Mouse (Mus musculus): Measurements from ENCODE around the gene Dlgap3.

Gene Dlgap3

GRCm38 (mm10) chr4:127168914-127169345, at the start of gene Dlgap3:
Dlgap3 (plus strand) TSS chr4:127169204.
- no peak for DNase-seq (ENCODE audit: low spot score in 2 of 2)

- no peak for DNase-seq (ENCODE audit: low spot score in 2 of 2)
Observed at GRCm38 (mm10) chr4:127123391-127123790, 45.6 kb upstream of the Dlgap3 start, which contains the start of gene Tmem35b. Tmem35b (plus strand) TSS chr4:127123691.

GRCm38 (mm10) chr4:127124331-127124730, 44.7 kb upstream of the Dlgap3 start:
- DNase-seq (ENCODE audit: low spot score in 2 of 2), result no peak

- peak; percentile 77 to 94 for DNase-seq (ENCODE audit: low spot score in 2 of 2)
Observed at GRCm38 (mm10) chr4:127125834-127126463, 43.1 kb upstream of the Dlgap3 start.

GRCm38 (mm10) chr4:127134687-127135086, 34.3 kb upstream of the Dlgap3 start:
- DNase-seq (ENCODE audit: low spot score in 2 of 2), result no peak

- no peak for DNase-seq (ENCODE audit: low spot score in 2 of 2)
Observed at GRCm38 (mm10) chr4:127137591-127137990, 31.4 kb upstream of the Dlgap3 start.

- no peak for DNase-seq (ENCODE audit: low spot score in 2 of 2)
Observed at GRCm38 (mm10) chr4:127138486-127138885, 30.5 kb upstream of the Dlgap3 start.

- no peak for DNase-seq (ENCODE audit: low spot score in 2 of 2)
Observed at GRCm38 (mm10) chr4:127150031-127150430, 19.0 kb upstream of the Dlgap3 start.

- no peak for DNase-seq (ENCODE audit: low spot score in 2 of 2)
Observed at GRCm38 (mm10) chr4:127153345-127153744, 15.7 kb upstream of the Dlgap3 start.

- no peak for DNase-seq (ENCODE audit: low spot score in 2 of 2)
Observed at GRCm38 (mm10) chr4:127155757-127156156, 13.2 kb upstream of the Dlgap3 start.

- no peak for DNase-seq (ENCODE audit: low spot score in 2 of 2)
Observed at GRCm38 (mm10) chr4:127157746-127158145, 11.3 kb upstream of the Dlgap3 start.

- no peak for DNase-seq (ENCODE audit: low spot score in 2 of 2)
Observed at GRCm38 (mm10) chr4:127163926-127164325, 5.1 kb upstream of the Dlgap3 start.

GRCm38 (mm10) chr4:127167096-127167495, 1.9 kb upstream of the Dlgap3 start:
- no peak for DNase-seq (ENCODE audit: low spot score in 2 of 2)

GRCm38 (mm10) chr4:127167731-127168130, 1.3 kb upstream of the Dlgap3 start:
- DNase-seq (ENCODE audit: low spot score in 2 of 2), result no peak

- DNase-seq (ENCODE audit: low spot score in 2 of 2), result peak in 1 of 2 experiments; percentile 28
Observed at GRCm38 (mm10) chr4:127168211-127168913, 642 bp upstream of the Dlgap3 start.

- no peak for DNase-seq (ENCODE audit: low spot score in 2 of 2)
Observed at GRCm38 (mm10) chr4:127169346-127170221, 580 bp downstream of the Dlgap3 start.

- DNase-seq (ENCODE audit: low spot score in 2 of 2), result no peak
Observed at GRCm38 (mm10) chr4:127170866-127171265, 1.9 kb downstream of the Dlgap3 start.

- no peak for DNase-seq (ENCODE audit: low spot score in 2 of 2)
Observed at GRCm38 (mm10) chr4:127171341-127171905, 2.4 kb downstream of the Dlgap3 start.

GRCm38 (mm10) chr4:127172119-127172518, 3.1 kb downstream of the Dlgap3 start:
- no peak for DNase-seq (ENCODE audit: low spot score in 2 of 2)

GRCm38 (mm10) chr4:127172614-127173013, 3.6 kb downstream of the Dlgap3 start:
- no peak for DNase-seq (ENCODE audit: low spot score in 2 of 2)

- DNase-seq (ENCODE audit: low spot score in 2 of 2), result peak in 1 of 2 experiments; percentile 69
Observed at GRCm38 (mm10) chr4:127173461-127173860, 4.5 kb downstream of the Dlgap3 start.

All from spleen, postnatal 10 days (tissue).